Mouse (Mus musculus): ENCODE data around the gene Sdf2. TPM values are rescaled to one million over a fixed set of nuclear protein-coding genes. Genes with fewer than 3 reads are reported as not detected.
"Not testable (repeated sequence)": the region's sequence is repeated elsewhere in the genome, so short reads cannot be mapped to it uniquely, and the experiment has no call there.

Gene Sdf2
- total RNA-seq, 4 experiments from 2014 or later = 61.6 to 67.7 (median 62.3) TPM

DNA sequence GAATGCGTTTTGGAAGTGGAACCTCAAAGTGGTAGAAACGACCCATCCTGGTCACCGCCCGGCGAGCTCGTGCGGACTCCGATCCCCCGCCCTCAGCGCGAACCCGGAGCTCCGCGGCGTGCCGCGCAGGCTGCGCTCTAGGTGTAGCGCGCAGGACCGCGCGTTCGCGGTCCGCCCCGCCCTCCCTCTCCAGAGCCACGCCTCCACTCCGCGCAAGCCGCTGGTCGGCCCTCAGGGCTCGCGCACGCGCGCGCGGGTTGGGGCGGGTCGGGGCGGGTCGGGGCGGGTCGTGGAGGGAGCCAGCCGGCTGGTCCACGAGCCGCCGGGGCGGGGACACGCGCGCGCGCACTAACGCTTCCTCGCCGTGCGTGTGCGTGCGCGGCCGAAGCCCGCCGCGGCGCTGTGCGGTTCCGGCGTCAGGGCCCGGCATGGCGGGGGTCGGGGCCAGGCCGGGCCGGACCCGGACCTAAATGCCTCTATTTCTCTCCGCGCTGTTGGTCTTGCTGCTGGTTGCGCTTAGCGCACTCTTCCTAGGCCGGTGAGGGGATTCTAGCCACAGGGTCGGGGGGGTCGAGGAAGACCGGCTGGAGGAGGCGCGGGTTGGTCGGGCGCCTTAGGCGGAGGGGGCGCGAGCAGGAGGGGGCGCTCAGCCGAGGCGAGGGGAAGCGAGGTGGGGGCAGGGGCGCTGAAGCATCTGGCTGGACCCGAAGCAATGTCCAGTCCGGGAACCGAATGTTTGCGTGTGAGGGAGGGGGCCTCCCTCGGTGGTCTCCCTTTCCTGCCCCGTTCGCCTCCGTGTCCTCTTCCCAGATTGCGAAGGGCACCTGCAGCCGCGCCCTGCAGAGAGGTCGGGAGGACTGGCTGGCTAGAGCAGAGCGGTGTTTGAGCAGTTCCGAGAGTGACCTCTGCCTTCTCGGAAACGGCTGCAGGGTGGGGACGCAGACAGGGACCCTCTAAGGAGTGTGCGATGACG, 16.1 kb downstream of the Sdf2 start, which contains the start of gene 2610507B11Rik:
TSS of gene 2610507B11Rik (plus strand) at position 373 of the 973 bp plus-strand sequence.
- peak; percentile 73 to 79 for DNase-seq (ENCODE audit: low spot score in 2 of 2)

DNA sequence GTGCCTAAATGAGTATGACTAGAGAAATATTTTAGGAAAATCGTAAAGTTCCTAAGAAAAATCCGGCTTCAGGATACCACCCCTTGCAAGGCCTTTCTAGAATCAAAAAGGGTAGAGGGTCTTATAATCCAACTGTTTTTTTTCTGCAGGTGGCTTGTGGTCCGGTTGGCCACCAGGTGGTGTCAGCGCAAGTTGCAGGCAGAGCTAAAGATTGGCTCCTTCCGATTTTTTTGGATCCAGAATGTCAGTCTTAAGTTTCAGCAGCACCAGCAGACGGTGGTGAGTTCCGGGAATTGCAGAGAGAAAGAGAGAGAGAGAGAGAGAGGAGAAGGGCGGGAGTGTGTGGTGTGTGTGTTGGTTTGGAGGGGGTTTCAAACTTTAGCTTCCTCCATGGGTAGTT, 17.0 kb downstream of the Sdf2 start:
- DNase-seq (ENCODE audit: low spot score in 2 of 2) = peak in 1 of 2 experiments; percentile 32

DNA sequence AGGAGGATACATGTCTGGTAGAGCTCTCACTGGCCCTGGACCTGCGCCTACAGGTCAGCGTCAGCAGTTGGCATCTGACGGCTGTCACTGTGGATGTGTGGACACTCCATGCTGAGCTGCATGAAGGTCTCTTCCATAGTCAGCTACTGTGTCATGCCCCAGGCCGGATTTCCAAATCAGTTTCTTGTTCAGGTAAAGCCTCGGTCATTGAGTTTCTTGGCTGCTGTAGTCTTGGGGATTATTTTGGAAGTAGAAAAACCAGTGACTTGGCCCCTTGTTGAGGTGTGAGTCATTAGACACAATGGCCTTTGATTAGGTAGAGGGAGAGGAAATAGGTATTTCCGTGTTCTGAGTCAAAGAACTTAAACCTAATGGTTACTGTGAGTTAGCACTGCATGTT, 20.0 kb downstream of the Sdf2 start:
- no peak for DNase-seq (ENCODE audit: low spot score in 2 of 2)

DNA sequence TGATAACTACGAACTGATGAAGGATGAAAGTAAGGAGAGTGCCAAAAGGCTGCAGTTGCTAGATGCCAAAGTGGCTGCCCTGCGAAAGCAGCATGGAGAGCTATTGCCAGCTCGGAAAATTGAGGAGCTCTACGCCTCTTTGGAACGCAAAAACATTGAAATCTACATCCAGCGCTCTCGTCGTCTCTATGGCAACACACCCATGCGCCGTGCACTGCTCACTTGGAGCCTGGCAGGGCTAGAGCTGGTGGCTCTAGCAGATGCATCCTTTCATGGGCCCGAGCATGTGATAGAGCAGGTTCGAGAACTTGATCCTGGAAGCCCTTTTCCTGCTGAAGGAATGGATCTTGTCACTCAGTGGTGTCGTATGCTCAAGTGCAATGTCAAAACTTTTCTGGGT, 26.4 kb downstream of the Sdf2 start:
- peak; percentile 76 to 83 for DNase-seq (ENCODE audit: low spot score in 2 of 2)

DNA sequence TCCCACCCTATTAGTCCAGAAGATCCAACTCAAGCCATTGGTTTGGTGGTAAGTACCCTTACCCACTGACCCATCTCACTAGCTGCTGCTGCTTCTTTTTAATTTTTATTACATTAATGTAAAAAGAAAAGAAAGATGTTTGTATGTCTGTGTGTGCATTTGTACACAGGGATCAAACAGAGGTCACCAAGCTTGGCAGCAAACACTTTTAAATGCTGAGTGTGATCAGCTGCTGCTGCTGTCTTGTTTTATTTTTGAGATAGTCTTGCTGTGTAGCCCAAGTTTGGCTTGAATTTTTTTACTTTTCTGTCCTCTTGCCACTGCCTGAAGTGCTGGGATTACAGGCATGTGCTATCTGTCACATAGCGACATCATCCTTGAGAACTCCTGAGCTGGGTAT, 30.1 kb downstream of the Sdf2 start:
- no peak for DNase-seq (ENCODE audit: low spot score in 2 of 2)

DNA sequence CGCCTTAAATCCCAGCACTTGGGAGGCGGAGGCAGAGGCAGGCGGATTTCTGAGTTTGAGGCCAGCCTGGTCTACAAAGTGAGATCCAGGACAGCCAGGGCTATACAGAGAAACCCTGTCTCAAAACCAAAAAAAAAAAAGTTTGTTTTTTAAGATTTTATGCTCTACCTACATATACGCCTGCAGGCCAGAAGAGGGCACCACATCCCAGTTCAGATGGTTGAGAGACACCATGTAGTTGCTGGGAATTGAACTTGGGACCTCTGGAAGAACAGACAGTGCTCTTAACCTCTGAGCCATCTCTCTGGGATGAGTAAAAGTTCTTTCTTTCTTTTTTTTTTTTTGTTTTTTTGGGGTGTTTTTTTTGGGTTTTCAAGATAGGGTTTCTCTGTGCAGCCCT, 30.6 kb downstream of the Sdf2 start:
- not testable (repeated sequence) for DNase-seq (ENCODE audit: low spot score in 2 of 2)

DNA sequence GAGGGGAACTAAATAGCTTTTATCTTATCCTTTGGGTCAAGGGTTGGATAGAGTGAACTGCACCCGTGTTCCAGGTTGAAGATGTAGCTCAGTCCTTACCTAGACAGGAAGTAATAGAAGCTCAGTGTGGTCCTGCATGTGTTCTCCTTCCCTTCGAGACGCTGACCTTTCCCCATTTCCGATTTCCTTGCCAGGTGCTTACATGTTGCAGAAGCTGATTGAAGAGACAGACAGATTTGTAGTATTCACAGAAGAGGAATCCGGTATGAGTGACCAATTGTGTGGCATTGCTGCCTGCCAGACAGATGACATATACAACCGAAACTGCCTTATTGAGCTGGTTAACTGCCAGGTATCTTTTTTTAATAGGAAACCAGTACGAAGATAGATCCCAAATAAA, 33.3 kb downstream of the Sdf2 start:
- DNase-seq (ENCODE audit: low spot score in 2 of 2) = no peak

DNA sequence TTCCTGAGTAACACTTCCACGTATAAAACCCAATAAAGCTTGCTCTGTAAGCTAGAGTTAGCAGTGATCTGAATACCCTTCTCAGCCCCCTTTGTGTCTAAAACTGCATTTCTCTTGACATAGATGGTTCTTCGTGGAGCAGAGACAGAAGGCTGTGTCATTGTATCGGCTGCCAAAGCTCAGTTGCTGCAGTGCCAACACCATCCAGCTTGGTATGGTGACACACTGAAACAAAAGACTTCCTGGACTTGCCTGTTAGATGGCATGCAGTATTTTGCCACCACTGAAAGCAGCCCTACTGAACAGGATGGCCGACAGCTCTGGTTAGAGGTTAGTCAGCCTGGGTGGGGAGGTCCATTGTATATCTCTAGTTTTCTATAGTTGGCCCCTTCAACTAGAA, 34.0 kb downstream of the Sdf2 start:
- DNase-seq (ENCODE audit: low spot score in 2 of 2) = peak; percentile 39 to 59

DNA sequence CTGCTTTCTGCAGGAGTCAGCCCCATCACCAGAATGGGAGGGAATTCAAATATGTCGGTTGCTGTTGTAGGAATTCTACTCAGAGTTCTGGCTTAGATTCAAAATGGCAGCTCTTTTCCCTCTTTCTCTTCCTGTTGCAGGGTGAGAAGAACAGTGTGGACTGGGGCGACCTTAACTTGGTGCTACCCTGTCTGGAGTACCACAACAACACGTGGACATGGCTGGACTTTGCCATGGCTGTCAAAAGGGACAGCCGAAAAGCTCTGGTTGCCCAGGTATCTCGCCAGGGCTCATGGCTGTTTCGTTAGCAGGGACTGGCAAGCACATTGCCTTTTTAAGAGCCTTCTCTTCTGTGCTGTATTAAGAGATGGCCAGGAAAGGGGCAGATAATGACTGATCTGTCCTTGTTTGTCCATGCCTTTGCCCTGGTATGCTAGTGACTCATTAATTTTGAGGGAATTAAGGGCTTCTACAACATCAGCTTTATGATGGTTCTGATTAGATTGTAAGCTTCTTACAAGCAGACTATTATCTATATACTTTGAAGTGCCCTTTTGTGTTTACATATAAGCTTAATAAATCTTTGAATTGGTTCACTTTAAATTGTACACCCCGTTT, 43.7 kb downstream of the Sdf2 start:
- no peak for DNase-seq (ENCODE audit: low spot score in 2 of 2)

DNA sequence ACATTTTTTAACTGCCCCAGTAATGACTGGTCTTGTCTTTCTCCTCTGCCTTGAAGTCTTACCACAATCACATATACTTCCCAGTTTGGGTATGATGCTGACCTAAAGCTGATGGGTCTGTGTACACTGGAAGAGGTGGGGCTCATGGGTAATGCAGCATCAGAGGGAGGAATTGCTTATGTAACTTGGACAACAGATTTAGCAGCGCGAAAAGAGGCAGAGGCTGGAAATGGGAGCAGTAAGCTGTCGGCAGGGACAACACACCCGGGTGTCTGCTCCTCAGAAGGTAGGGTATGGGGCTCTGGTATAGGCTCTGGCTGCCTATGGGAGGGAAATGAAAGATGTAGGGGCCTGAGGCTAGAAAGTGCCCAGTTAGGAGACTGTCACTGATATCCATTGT, 45.1 kb downstream of the Sdf2 start, which contains the start of gene BC030499:
TSS of gene BC030499 (plus strand) at position 188 of the 400 bp plus-strand sequence.
- DNase-seq (ENCODE audit: low spot score in 2 of 2) = no peak

DNA sequence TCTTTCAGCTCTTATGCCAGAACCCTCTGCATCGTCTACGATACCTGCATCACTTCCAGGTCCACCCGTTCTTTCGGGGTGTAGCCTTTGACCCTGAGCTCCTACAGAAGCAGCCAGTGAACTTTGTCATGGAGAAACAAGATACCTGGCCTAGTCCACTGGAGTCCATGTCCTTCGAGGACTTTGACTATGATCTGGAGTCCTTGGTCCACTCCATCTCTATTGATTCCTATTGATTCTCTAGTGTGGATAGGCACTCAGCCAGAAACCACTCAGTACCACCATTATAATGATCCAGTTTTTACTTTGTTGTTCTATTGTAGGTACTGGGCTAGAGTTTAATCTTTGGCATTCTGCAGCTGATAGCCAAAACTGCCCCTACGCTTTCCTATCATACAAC, 49.0 kb downstream of the Sdf2 start:
- DNase-seq (ENCODE audit: low spot score in 2 of 2) = no peak

DNA sequence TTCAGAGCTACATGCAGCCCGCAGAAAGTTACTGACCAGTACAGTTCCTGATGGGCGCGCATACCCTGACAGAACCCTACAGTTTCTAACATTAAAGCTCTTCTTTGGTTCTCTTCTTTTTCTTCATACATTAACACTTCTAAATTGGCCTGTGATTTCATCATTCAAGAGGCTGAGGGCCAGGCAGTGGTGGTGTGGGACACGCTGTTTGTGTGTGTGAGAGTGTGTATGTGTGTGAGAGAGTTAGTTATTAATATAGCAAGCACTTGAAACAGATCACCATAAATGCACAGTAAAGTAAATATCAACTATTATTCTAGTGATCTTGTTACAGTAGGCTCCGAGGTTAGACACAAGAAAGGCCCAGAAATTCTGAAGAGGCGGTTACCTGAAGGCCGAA, 55.4 kb downstream of the Sdf2 start:
- DNase-seq (ENCODE audit: low spot score in 2 of 2) = no peak

DNA sequence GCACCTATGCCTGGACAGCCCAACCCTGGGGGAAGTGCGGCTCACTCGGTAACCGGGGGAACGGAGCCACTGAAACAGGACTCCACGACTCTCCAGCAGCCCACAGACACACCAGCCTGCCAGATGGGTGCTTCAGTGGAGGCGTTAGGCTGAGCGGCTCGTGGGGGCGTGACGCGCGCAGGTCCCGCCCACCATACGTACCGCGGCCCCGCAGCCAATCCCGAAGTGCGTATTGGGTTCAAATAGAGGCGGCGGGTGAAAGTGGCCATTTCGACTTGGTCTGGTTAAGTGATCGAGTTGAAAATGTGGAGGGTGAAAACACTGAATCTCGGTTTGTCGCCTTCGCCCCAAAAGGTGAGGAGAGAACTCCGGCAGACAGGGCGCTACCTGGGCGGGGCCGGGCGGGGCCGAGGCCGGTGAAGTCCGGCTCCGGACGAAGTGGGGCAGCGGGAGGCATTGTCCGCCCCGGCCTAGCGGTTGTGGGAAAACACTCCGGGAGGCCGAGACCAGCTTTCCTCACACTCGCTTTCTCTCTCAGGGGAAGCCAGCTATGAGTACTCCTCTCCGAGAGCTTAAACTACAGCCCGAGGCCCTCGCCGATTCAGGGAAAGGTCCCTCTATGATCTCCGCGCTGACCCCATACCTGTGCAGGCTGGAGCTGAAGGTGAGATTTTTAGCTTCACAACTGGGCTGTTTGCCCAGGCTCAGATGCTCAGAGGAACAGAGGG, 56.0 kb downstream of the Sdf2 start, which contains the start of gene Spag5:
TSS of gene Spag5 (plus strand) at position 173 of the 728 bp plus-strand sequence.
- peak; percentile 89 to 92 for DNase-seq (ENCODE audit: low spot score in 2 of 2)

Other genes starting within 250 kb of the Sdf2 start
- 1 to 10 TPM; 4.0 to 5.2 (median 4.8) TPM for gene Dhrs13, start 213.5 kb upstream of the Sdf2 start, total RNA-seq (2022)
- 10 to 100 TPM; 75.9 to 79.8 (median 76.1) TPM for gene Flot2, start 207.8 kb upstream of the Sdf2 start, total RNA-seq (2022)
- 10 to 100 TPM; 15.8 to 21.7 (median 21.2) TPM for gene Eral1, start 165.4 kb upstream of the Sdf2 start, total RNA-seq (2022)
- gene Fam222b, start 151.1 kb upstream of the Sdf2 start, total RNA-seq (2022) = 10 to 100 TPM; 27.4 to 30.0 (median 28.1) TPM
- gene Traf4, start 80.2 kb upstream of the Sdf2 start, total RNA-seq (2022) = 10 to 100 TPM in 3 of 4 experiments, 1 to 10 TPM in 1; 9.2 to 11.1 (median 10.4) TPM
- gene Nek8, start 69.1 kb upstream of the Sdf2 start, total RNA-seq (2022) = 1 to 10 TPM; 3.0 to 3.5 (median 3.3) TPM
- gene Tlcd1, start 69.0 kb upstream of the Sdf2 start, total RNA-seq (2022) = 10 to 100 TPM; 16.6 to 24.8 (median 23.8) TPM
- 100 to 1,000 TPM; 606 to 878 (median 722) TPM for gene Rpl23a, start 62.2 kb upstream of the Sdf2 start, total RNA-seq (2022)
- gene Rab34, start 57.3 kb upstream of the Sdf2 start, total RNA-seq (2022) = 10 to 100 TPM; 28.2 to 39.4 (median 36.4) TPM
- gene Proca1, start 52.4 kb upstream of the Sdf2 start, total RNA-seq (2022) = 1 to 10 TPM; 3.9 to 5.9 (median 4.9) TPM
- gene Supt6, start 241 bp downstream of the Sdf2 start, total RNA-seq (2022) = 100 to 1,000 TPM; 124 to 126 (median 125) TPM
- gene 2610507B11Rik, start 16.0 kb downstream of the Sdf2 start, total RNA-seq (2022) = 100 to 1,000 TPM; 181 to 208 (median 193) TPM
- 10 to 100 TPM in 1 of 4 experiments, 1 to 10 TPM in 3; 4.3 to 11.8 (median 7.3) TPM for gene BC030499, start 45.1 kb downstream of the Sdf2 start, total RNA-seq (2022)
- 1 to 10 TPM; 5.8 to 9.4 (median 7.1) TPM for gene Spag5, start 55.8 kb downstream of the Sdf2 start, total RNA-seq (2022)
- gene Aldoc, start 77.2 kb downstream of the Sdf2 start, total RNA-seq (2022) = 1,000 to 10,000 TPM in 1 of 4 experiments, 100 to 1,000 TPM in 3; 734 to 1,027 (median 804) TPM
- gene Pigs, start 82.7 kb downstream of the Sdf2 start, total RNA-seq (2022) = 10 to 100 TPM; 58.9 to 64.6 (median 62.2) TPM
- 10 to 100 TPM; 30.9 to 37.3 (median 34.9) TPM for gene Unc119, start 97.7 kb downstream of the Sdf2 start, total RNA-seq (2022)
- under 1 TPM in 1 of 4 experiments, not detected in 3; 0.10 TPM for gene Foxn1, start 140.8 kb downstream of the Sdf2 start, total RNA-seq (2022)
- gene Slc13a2, start 176.5 kb downstream of the Sdf2 start, total RNA-seq (2022) = not detected
- 10 to 100 TPM in 3 of 4 experiments, 1 to 10 TPM in 1; 8.1 to 16.1 (median 11.1) TPM for gene Slc46a1, start 220.0 kb downstream of the Sdf2 start, total RNA-seq (2022)